Mouse (Mus musculus): Measurements from ENCODE around the gene Mrpl43. TPM values are rescaled to one million over a fixed set of nuclear protein-coding genes. Genes with fewer than 3 reads are reported as not detected.

The Mrpl43 gene
- polyA plus RNA-seq, 1 experiment from 2014 or later, result 85.4 TPM

GRCm38 (mm10) chr19:44987004-44987403 is 19.2 kb downstream of the Mrpl43 start:
- ATAC-seq (ENCODE audit: low FRiP score) (no peak), DNase-seq (ENCODE audit: low spot score) (no peak)
- H3K36me3 ChIP-seq (replicated peaks; ENCODE audit: control insufficient read depth, insufficient read depth), result peaks cover 9% of the 10 kb centered on the region
- H3K27ac ChIP-seq, result no peak overlapping the region
- no peak overlapping the region for H3K9ac ChIP-seq
- H3K9me3 ChIP-seq (ENCODE audit: control insufficient read depth, low read length), result no peaks in the 10 kb centered on the region
- WGBS, result 68% methylated on average over 6 of the region's 6 CpGs
- no peak overlapping the region for H3K4me3 ChIP-seq (replicated peaks; ENCODE audit: low read length)
- no peak overlapping the region for H3K4me2 ChIP-seq (replicated peaks)
- H3K27me3 ChIP-seq (ENCODE audit: control insufficient read depth, insufficient read depth, low read length), result no peaks in the 10 kb centered on the region
- H3K4me1 ChIP-seq (replicated peaks; ENCODE audit: control insufficient read depth, insufficient read depth, low read length), result peaks cover 29% of the 10 kb centered on the region

- Histone ChIP-seq H3K9me3 (ENCODE audit: control insufficient read depth, low read length) (no peaks in the 10 kb centered on the region), H3K4me1 (replicated peaks; ENCODE audit: control insufficient read depth, insufficient read depth, low read length) (peaks cover 14% of the 10 kb centered on the region), H3K4me3 (replicated peaks; ENCODE audit: low read length) (no peak overlapping the region), H3K27me3 (ENCODE audit: control insufficient read depth, insufficient read depth, low read length) (no peaks in the 10 kb centered on the region), H3K27ac (no peak overlapping the region), H3K36me3 (replicated peaks; ENCODE audit: control insufficient read depth, insufficient read depth) (peaks cover 22% of the 10 kb centered on the region), H3K9ac (no peak overlapping the region), H3K4me2 (replicated peaks) (no peak overlapping the region)
- ATAC-seq (ENCODE audit: low FRiP score), result no peak
- DNase-seq (ENCODE audit: low spot score), result no peak
- WGBS, result 69% methylated on average over 5 of the region's 5 CpGs
Observed at GRCm38 (mm10) chr19:44985159-44985988, 20.9 kb downstream of the Mrpl43 start.

DNA sequence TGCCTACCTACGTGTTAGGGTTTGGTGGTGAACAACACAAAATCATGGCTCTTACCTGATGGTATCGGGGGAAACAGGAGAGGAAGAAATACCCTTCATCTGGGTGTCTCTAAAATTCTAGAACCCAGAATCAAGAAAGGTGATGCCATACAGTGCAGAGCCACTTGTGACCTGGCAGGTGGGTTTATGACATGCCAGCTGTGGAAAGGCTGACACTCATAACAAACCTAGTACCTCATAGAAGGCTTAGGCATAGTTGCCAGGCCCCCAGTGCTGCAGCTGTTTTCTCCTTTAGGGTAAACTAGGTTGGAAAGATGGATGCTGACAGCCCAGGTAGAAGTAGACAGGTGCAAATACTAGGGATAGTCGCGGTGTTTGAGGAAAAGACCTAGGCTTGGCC is 21.8 kb downstream of the Mrpl43 start:
- Histone ChIP-seq H3K27me3 (ENCODE audit: control insufficient read depth, insufficient read depth, low read length) (no peaks in the 10 kb centered on the region), H3K4me2 (replicated peaks) (no peak overlapping the region), H3K9me3 (ENCODE audit: control insufficient read depth, low read length) (no peaks in the 10 kb centered on the region), H3K36me3 (replicated peaks; ENCODE audit: control insufficient read depth, insufficient read depth) (peaks cover 31% of the 10 kb centered on the region), H3K4me3 (replicated peaks; ENCODE audit: low read length) (no peak overlapping the region), H3K27ac (no peak overlapping the region), H3K9ac (no peak overlapping the region), H3K4me1 (replicated peaks; ENCODE audit: control insufficient read depth, insufficient read depth, low read length) (peaks cover 6% of the 10 kb centered on the region; the same call in 1 of the 2 replicates)
- WGBS, result 94% methylated on average over 4 of the region's 4 CpGs
- ATAC-seq (ENCODE audit: low FRiP score) (no peak), DNase-seq (ENCODE audit: low spot score) (no peak)

GRCm38 (mm10) chr19:44983366-44983765 is 22.9 kb downstream of the Mrpl43 start:
- H3K4me2 ChIP-seq (replicated peaks), result no peak overlapping the region
- DNase-seq (ENCODE audit: low spot score) (no peak), ATAC-seq (ENCODE audit: low FRiP score) (no peak)
- H3K9me3 ChIP-seq (ENCODE audit: control insufficient read depth, low read length), result no peaks in the 10 kb centered on the region
- peaks cover 2% of the 10 kb centered on the region; the same call in 1 of the 2 replicates for H3K4me1 ChIP-seq (replicated peaks; ENCODE audit: control insufficient read depth, insufficient read depth, low read length)
- no peaks in the 10 kb centered on the region for H3K27me3 ChIP-seq (ENCODE audit: control insufficient read depth, insufficient read depth, low read length)
- H3K4me3 ChIP-seq (replicated peaks; ENCODE audit: low read length), result no peak overlapping the region
- WGBS, result 95% methylated on average over 6 of the region's 6 CpGs
- H3K27ac ChIP-seq, result no peak overlapping the region
- peaks cover 41% of the 10 kb centered on the region for H3K36me3 ChIP-seq (replicated peaks; ENCODE audit: control insufficient read depth, insufficient read depth)
- H3K9ac ChIP-seq, result no peak overlapping the region

- no peak overlapping the region for H3K4me2 ChIP-seq (replicated peaks)
- no peak overlapping the region for H3K27ac ChIP-seq
- WGBS, result 93% methylated on average over 7 of the region's 7 CpGs
- H3K36me3 ChIP-seq (replicated peaks; ENCODE audit: control insufficient read depth, insufficient read depth), result peaks cover 49% of the 10 kb centered on the region
- H3K9me3 ChIP-seq (ENCODE audit: control insufficient read depth, low read length), result no peaks in the 10 kb centered on the region
- no peaks in the 10 kb centered on the region for H3K27me3 ChIP-seq (ENCODE audit: control insufficient read depth, insufficient read depth, low read length)
- H3K9ac ChIP-seq, result no peak overlapping the region
- no peak for ATAC-seq (ENCODE audit: low FRiP score)
- no peaks in the 10 kb centered on the region for H3K4me1 ChIP-seq (replicated peaks; ENCODE audit: control insufficient read depth, insufficient read depth, low read length)
- no peak for DNase-seq (ENCODE audit: low spot score)
- H3K4me3 ChIP-seq (replicated peaks; ENCODE audit: low read length), result no peak overlapping the region
Observed at GRCm38 (mm10) chr19:44982477-44983115, 23.6 kb downstream of the Mrpl43 start.

GRCm38 (mm10) chr19:44980787-44981186 is 25.5 kb downstream of the Mrpl43 start:
- no peak overlapping the region for H3K9ac ChIP-seq
- no peaks in the 10 kb centered on the region for H3K9me3 ChIP-seq (ENCODE audit: control insufficient read depth, low read length)
- H3K4me3 ChIP-seq (replicated peaks; ENCODE audit: low read length), result no peak overlapping the region
- H3K27ac ChIP-seq, result no peak overlapping the region
- DNase-seq (ENCODE audit: low spot score), result no peak
- peaks cover 67% of the 10 kb centered on the region for H3K36me3 ChIP-seq (replicated peaks; ENCODE audit: control insufficient read depth, insufficient read depth)
- H3K4me1 ChIP-seq (replicated peaks; ENCODE audit: control insufficient read depth, insufficient read depth, low read length), result no peaks in the 10 kb centered on the region
- no peak for ATAC-seq (ENCODE audit: low FRiP score)
- WGBS, result 96% methylated on average over 2 of the region's 2 CpGs
- no peaks in the 10 kb centered on the region for H3K27me3 ChIP-seq (ENCODE audit: control insufficient read depth, insufficient read depth, low read length)
- H3K4me2 ChIP-seq (replicated peaks), result no peak overlapping the region

DNA sequence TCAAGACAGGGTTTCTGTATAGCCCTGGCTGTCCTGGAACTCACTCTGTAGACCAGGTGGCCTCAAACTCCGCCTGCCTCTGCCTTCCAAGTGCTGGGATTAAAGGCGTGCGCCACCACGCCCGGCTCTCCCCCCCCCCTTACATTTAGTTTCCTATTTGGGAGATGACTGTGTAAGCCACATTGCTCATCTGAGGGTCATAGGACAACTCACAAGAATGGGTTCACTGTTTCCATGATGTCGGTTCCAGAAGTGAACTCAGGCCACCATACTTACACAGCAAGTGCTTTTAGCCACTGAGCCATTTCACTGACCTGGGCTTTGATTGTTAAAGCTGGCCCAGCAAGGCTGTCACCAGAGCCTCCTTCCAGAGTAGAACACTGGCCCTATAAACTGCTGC is 29.1 kb downstream of the Mrpl43 start:
- Histone ChIP-seq H3K27me3 (ENCODE audit: control insufficient read depth, insufficient read depth, low read length) (no peaks in the 10 kb centered on the region), H3K36me3 (replicated peaks; ENCODE audit: control insufficient read depth, insufficient read depth) (peaks cover 97% of the 10 kb centered on the region), H3K4me1 (replicated peaks; ENCODE audit: control insufficient read depth, insufficient read depth, low read length) (no peaks in the 10 kb centered on the region), H3K4me3 (replicated peaks; ENCODE audit: low read length) (no peak overlapping the region), H3K27ac (no peak overlapping the region), H3K9me3 (ENCODE audit: control insufficient read depth, low read length) (no peaks in the 10 kb centered on the region), H3K4me2 (replicated peaks) (no peak overlapping the region), H3K9ac (no peak overlapping the region)
- DNase-seq (ENCODE audit: low spot score), result no peak
- 92% methylated on average over 6 of the region's 6 CpGs for WGBS
- no peak for ATAC-seq (ENCODE audit: low FRiP score)

- WGBS, result 79% methylated on average over 6 of the region's 6 CpGs
- H3K4me3 ChIP-seq (replicated peaks; ENCODE audit: low read length), result no peak overlapping the region
- no peaks in the 10 kb centered on the region for H3K27me3 ChIP-seq (ENCODE audit: control insufficient read depth, insufficient read depth, low read length)
- no peak overlapping the region for H3K4me2 ChIP-seq (replicated peaks)
- H3K36me3 ChIP-seq (replicated peaks; ENCODE audit: control insufficient read depth, insufficient read depth), result peaks cover 97% of the 10 kb centered on the region
- no peak overlapping the region for H3K9ac ChIP-seq
- no peak for DNase-seq (ENCODE audit: low spot score)
- H3K27ac ChIP-seq, result no peak overlapping the region
- no peaks in the 10 kb centered on the region for H3K9me3 ChIP-seq (ENCODE audit: control insufficient read depth, low read length)
- no peak for ATAC-seq (ENCODE audit: low FRiP score)
- no peaks in the 10 kb centered on the region for H3K4me1 ChIP-seq (replicated peaks; ENCODE audit: control insufficient read depth, insufficient read depth, low read length)
Observed at GRCm38 (mm10) chr19:44976636-44977035, 29.6 kb downstream of the Mrpl43 start.

GRCm38 (mm10) chr19:44968329-44968728 is 37.9 kb downstream of the Mrpl43 start:
- ATAC-seq (ENCODE audit: low FRiP score) (no peak), DNase-seq (ENCODE audit: low spot score) (no peak)
- Histone ChIP-seq H3K9me3 (ENCODE audit: control insufficient read depth, low read length) (no peaks in the 10 kb centered on the region), H3K9ac (no peak overlapping the region), H3K36me3 (replicated peaks; ENCODE audit: control insufficient read depth, insufficient read depth) (peaks cover 93% of the 10 kb centered on the region), H3K4me1 (replicated peaks; ENCODE audit: control insufficient read depth, insufficient read depth, low read length) (no peaks in the 10 kb centered on the region), H3K4me2 (replicated peaks) (no peak overlapping the region), H3K27ac (no peak overlapping the region), H3K27me3 (ENCODE audit: control insufficient read depth, insufficient read depth, low read length) (no peaks in the 10 kb centered on the region), H3K4me3 (replicated peaks; ENCODE audit: low read length) (no peak overlapping the region)
- 93% methylated on average over 3 of the region's 3 CpGs for WGBS

Data from hindbrain, embryonic 14.5 days (tissue).